Mouse (Mus musculus) kidney, postnatal 36 days (tissue): ENCODE results near the gene Exoc3l4.

ENCODE experiments used
- DNase-seq, 2 experiments: peaks; one replicate each; pipeline ENCODE4 v3.0.0; 2021 to 2022; ENCODE audit warnings: mixed read lengths in 2 of 2

Gene Exoc3l4

DNA sequence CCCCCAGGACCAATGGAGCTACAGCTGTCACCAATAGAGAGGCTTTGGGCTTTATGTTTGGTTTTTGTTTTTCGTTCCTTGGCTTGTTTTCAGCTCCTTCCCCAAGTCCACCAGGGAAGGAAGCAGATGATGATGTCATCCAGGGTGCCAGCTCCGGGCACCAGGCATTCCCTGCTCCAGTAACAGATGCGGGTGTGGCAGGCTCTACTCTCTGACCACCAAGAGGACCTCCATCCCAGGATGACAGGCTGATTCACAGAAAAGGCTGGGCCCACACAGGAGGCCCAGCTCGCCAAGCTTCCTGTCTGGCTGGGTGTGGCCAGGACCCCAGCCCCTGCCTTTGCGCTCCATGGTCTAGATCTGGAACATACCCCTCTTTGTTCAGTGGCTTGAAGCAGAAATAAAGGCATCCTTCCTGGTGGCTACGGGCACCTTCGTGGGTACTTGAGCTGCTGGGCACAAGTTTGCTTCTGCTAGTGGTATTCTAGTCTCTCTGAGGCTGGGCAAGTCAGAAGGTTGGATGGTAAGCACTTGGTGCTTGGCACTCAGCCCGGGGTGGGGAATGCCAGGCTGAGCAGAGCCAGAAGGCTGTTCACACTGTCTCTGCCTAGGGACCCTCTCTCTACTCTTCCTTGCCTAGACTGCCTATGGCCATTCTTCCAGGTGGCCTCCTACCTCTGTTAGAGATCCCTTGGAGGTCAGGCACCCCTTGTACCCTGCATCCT is 5.0 kb upstream of the Exoc3l4 start:
- no peak for DNase-seq

DNA sequence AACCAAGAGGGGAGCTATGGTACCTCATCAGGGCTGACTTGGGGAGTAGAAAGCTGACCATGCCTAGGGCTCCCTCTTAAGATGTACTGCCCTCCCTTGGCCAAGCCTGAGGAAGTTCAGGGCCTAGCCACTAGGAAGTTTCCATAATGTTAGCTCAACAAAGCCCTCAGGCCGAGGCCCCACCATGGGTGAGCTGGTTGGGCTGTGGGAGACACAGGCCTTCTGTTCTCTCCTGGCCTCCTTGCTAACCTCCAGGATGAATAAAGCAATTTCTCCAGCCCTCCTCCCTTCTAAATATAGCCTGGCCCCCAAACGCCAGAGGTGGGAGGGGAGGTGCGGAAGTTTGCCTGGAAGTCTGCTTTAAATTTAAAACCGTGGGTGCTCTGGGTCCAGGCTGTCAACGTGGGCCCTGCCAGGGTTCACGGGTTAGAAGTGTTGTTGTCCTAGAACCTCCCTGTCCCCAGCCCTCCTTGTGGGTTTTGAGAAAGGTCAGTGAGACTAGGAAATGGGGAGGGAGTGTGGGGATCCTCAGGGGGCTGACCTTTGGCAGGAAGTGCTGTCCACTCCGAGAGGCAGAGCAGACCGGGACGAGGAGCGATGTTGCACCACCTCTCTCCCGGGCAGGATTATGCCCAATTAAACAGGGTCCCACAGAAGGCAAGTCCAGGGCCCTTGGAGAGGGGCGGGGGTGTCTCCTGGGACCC is 4.1 kb upstream of the Exoc3l4 start:
- peak; percentile 54 to 58 for DNase-seq

DNA sequence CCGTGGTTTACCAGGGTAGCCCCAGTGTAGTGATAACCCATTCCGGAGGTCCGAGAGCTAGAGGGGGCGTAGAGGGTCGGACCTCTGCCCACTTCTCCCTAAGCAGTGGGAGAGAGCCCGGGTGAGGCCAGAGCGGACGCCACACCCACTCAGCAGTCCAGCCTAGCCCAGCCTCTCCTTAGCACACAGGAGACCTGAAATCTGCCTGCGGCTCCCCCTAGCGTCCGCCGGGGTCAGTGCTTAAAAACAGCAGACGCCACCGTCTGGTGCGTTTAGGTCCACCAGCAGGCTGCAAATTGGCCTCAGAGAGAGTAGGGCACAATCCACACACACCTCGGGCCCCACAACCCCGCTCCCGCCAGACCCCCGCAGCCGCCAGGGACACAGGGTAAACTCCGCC is 3.5 kb upstream of the Exoc3l4 start:
- peak; percentile 94 to 96 for DNase-seq

- no peak for DNase-seq
These were observed 3.1 kb downstream of the Exoc3l4 start for GRCm38 (mm10) chr12:111419918-111420317.

DNA sequence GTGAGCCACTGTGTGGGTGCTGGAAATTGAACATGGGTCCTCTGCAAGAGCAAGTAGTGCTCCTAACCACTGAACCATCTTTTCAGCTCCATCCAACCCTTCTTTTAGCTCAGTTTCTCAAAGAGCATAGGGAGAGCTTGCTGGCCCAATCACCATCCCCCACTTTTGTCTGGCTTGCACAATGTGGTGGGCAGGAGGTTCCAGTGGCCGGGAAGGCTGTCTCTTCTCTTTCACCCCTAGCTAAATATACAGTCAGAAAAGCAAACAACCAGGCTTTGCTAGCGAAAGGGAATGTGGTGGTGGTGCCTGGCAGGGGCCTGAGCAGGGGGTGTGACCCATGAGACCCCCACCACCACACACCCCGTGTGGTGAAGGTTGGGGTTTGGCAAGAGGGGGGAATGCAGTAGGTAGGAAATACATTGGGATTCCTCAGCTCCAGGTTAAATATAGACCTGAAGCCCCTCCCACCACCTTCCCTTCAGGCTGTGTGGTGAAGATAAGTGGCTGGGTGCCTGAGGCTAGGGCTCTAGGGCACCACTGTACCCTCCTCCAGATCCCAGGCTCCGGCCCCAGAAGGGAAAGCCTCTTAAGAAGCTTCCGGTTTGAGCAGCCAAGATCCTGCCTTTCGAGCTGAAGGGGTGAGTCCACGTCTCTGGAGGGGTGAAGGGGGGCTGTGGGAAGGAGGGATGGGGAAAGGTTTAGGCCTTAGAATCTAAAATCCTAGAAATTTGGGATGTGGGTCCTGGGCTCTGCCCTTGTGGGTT is 4.3 kb downstream of the Exoc3l4 start:
- DNase-seq = no peak

DNA sequence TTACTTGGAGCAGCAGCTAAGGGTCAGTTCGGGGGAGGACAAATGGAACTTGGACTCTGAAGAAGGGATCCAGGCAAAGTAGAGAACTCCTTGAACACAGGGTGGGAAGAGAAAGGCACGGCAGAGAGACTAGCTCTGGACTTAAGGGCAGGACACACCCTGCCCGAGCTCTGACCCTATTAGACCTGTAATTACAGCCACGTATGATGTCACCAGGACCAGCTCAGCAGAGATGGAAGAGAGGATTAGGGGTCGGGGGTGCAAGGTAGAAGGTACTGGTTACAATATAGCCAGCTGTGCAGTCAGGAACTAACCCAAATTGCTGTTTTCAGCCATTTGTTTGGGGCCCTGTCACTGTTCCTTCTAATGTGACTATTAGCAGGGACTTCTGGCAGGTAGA is 6.0 kb downstream of the Exoc3l4 start:
- no peak for DNase-seq

DNA sequence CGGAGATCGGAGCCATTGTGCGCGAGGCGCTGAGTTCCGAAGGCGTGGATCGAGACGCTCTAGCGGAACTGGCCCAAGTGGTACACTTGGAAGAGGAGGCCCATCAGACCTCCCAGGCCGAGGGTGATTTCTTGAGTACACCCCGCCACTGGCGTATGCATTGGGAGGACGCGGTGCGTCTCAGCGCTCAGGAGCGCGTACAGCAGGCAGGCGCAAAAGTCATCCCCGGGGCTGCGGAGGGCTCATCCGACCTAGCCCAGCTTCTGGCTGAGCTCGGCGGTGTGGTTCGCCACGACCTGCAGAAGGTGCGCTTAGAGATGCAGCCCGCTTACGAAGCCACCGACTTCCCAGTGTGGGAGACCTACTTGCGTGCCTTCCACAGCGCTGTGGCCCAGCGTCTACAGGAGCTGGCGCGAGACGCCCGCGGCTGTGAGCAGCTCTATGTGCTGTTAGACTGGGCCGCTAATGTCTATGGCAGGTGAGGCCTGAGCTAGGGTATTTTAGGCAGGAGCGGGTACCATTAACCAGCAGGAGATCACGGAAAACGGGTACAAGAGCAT is 6.8 kb downstream of the Exoc3l4 start:
- DNase-seq = no peak

GRCm38 (mm10) chr12:111424547-111424946 is 7.7 kb downstream of the Exoc3l4 start:
- DNase-seq = no peak

DNA sequence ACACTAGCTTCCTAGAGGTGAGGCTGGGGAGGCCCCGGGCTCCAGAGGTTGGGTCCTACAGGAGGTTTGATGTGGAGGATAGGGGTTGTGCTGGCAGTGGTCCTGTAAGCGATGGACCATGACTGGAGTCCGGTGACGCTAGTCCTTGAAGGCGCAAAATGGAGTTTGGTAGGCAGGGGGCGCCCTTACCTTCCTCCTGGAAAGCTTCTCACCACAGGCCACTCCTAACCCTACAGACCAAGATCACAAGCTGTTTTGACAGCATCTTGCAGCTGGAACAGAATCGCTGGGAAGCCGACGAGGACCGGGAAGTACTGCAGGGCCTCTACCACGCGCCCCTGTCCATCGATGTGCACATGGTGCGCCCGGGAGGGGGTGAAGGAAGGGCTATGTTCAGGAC is 8.4 kb downstream of the Exoc3l4 start:
- DNase-seq = peak; percentile 93 to 97

DNA sequence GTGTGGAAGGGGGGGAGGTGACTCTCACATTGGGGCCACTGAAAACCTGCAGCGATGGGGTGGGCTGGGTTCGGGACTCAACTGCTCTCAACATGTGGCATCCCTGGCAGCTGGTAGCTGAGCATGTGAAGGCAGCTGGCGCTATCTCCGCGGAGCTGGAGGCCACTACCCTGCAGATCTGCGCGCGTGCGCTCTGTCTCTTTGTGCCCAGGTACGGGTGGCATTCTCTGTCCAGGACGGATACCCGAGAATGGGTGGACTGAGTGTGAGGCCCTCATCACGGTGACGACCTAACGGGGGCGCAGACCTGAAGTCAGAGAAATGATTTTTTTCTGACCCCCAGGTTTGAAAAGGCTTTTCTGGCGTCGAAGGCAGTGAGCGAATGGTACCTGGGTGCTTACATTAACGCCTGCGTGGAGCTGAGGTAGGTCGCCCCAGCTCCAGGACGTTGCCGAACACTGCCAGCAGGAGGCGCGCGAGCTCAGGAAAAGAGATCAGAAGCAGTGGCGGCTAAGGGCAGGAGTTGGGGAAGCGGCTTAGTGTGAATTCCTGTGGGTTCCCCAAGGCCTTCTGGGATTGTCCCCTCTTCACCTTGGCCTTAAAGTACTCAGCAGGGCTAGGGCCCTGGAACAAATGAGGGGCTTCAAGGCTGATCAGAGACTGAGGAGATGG is 9.1 kb downstream of the Exoc3l4 start:
- DNase-seq = peak; percentile 91 to 98

DNA sequence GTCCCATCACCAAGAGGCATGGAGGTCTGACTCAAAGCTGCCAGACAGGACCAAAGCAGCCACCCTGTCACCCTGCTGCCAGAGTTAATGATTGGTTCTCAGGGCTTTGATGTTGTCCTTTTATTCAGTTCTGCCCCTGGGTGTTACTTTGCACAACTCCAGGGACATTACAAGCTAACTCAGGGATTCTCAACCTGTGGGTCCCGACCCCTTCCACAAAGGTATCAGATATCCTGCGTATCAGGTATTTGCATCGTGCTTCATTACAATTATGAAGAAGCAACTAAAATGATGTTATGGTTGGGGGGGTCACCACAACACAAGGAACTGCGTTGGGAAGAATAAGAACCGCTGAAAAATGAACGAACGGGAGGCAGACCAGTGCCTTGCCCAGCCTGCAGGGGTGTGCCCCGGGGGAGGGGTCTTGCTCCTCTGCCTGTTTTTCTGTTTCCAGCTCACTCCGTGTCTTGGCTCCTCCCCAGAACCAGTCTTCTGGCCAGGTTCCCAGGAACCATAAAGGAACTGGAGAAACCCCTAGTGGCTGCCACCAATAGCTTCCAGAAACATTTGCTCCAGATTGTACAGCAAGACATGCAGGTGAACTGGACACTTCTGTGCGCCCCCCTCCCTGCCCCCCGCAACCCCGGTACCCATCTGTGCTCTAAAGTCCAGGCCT is 10.8 kb downstream of the Exoc3l4 start:
- DNase-seq = peak; percentile 77

DNA sequence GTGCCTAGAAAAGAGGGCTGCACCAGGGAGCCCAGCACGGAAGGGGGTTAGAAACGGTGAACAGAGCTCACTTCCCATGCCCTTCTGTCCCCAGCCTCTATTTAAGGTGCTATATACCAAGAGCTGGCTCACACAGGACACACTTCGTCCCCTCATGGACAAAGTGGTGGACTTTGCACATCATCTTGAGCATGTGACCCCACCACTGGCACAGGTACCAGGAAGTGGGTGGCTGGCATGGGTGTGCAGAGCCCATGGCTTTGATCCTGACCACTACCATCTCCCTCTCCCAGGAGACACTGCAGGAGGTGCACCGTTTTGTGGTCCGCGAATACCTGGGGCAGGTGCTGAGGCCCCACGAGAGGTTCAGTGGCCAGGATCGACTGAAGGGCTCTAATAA is 11.5 kb downstream of the Exoc3l4 start:
- DNase-seq = peak; percentile 65 to 73

DNA sequence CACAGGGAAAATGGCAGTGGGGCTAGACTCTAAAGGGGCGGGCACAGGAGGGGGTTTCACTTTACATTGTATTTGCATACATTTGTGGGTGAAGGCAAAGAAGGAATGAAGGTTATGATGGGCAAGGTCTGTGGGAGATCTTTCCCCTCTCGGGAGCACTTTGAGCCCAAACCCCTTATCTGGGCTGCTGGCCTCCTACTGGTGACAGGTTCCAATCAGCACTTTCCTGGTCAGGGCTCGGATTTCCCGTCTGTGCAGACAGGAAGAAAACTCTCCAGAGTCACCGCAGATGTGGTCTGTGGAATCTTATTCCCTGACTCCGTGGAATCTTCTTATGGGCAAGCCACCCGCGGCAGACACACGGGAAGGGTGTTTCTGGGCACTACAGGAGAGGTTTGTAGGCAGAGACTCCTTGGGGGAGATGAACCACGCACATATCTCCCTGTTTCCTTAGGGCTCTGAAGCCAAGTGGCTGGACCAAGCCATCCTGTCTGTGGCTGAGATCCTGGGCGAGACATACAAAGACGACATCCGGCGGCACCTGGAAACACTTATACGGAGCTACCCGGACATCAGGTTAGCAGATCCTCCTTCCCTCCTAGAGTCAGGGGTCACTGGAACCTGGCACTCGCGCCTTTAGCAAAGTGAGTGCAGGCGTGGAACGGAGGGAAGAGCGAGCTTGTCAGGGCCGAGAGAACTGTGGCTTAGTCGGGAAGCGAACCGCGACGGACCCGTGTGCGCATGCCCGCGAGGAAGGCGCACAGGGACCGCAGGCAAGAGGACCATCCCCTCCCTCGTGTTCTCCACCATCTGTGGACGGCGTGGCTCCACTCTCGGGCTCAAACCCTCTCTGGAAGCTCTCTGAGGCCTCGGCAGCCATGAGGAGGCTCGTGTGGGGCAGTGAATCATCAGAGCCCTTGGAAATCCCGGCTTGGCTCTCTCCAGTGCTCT is 12.4 kb downstream of the Exoc3l4 start:
- DNase-seq = peak; percentile 48 to 77

DNA sequence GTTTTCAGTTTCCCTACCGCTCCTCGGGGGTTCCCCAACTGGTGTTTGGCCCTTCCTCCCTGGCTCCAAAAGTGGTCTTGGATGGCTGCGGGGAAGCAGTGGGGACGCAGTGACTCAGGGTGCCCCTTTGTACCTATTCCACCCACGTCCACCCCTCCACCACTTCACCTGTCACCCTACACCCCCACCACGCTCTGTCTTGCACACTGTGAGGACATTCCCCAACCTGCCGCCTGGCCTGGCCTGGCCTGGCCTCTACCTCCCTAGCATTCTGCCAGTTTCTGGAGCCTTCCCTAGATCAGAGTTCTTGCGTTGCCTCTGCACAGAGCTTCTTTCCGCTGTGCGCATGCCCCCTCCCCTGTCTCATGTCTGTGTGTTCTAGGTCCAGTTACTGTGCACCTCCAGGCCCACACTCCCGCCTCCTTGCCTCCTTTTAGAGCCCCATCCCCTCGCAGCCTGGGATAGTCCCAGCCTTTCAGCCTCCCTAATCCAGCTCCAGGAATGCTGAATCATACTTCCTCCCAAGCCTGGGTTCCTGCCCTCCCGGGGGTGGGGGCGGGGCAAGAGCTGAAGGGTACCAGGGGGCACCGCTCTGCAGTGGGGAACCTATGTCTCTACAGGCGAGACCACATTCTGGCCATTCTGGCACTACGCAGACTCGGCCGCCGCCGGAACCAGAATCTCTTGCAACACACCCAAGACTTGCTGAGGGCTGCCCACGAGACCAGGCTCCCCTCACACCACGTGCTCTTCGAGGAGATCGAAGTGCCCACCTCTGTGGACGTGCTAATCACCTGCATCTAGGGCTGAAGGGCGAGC is 13.4 kb downstream of the Exoc3l4 start:
- DNase-seq = peak in 1 of 2 experiments; percentile 78

DNA sequence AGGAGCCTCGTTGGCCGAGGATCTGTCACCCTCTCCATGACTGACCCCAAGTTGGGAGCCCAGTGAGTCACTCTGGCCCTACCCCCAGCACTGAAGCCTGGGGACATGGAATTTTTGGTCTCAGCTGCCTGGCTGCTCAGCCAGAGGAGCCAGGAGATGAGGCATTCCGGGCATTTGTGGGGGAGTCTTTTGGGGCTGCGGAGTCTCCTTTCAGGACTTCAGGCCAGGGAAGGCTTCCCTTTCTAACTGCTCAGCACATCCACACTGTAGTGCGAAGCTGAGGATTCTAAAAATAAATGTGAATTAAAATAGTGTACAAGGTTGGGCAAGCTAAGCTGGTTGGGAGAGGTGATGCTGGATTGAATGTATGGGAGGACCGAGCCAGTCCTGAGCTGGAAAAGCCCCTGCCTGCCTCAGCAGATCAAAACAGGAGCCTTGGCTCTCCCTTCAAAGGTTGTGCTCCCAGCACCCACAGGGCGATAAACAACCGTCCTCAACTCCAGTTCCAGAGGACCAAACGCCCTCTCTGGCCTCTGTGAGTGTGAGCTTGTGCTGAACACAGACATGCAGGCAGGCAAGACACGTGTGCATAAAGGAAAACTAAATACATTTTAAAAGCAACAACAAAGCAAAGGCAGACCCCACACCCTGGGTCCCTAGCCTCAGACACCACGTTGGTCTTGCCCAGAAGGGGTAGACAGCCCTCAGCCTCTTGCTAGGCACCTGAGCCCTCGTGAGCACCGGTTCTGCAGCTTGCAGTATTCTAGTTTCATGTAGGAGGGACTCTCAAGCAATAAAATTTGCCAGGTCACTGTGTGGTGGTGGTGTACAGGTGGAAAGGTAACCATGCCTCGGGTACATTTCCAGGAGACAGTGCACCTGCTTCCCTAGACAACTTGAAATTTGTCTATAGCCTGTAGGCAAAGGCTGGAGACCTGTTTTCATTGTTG is 14.3 kb downstream of the Exoc3l4 start:
- DNase-seq = no peak

DNA sequence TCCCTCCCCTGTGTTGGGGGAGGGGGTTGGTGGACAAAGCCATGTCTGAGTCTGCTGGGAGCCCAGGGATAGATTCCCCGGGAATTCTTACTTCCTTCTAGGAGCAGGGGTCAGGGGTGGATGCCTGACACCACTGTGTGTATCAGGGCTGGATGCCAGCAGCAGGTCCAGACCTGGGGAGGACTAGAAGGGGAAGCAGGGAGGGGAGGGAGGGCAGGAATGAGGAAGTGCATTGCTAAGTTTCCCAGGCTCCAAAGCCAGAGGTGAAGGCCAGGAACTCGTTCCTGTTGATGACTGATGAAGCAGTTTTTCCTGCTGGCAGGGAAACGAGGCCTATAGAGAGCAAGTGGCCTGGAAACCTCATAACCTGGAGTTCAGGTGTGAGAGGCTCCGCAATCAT is 15.3 kb downstream of the Exoc3l4 start:
- DNase-seq = peak; percentile 71 to 74

GRCm38 (mm10) chr12:111432751-111433331 is 16.0 kb downstream of the Exoc3l4 start:
- DNase-seq = no peak

DNA sequence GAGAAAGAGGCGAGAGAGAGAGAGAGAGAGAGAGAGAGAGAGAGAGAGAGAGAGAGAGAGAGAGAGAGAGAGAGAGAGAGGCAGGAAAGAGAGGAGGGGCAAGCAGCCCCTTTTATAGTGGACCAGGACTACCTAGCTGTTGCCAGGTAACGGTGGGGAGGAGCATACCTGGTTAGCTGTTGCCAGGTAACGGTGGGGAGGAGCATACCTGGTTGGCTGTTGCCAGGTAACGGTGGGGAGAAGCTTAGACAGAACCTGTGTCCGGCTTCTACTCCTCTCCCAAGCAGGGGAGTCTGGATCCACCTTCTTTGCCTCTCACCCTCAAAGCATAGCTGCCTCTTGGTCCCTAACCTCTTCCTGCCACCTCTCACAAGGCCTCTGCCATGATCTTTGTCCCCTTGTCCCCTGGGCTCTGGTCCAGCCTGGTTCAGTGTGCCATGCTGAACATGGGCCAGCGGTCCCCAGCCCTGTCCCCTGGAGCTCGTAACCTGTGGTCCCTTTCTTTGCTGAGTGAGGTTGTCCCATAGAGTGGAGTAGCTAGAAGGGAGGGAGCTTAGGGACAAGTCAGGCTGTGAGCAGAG is 17.4 kb downstream of the Exoc3l4 start:
- peak in 1 of 2 experiments; percentile 69 for DNase-seq
